Mouse (Mus musculus) thymus, postnatal 0 days (tissue): Measurements from ENCODE around the gene Col4a4. TPM values are rescaled to one million over a fixed set of nuclear protein-coding genes. Genes with fewer than 3 reads are reported as not detected.

Source experiments
- DNase-seq: peaks from one replicate; pipeline ENCODE4 v3.0.0-alpha.2; 2015; ENCODE audit warnings: low spot score
- polyA plus RNA-seq: library from polyadenylated mRNA; unstranded; fragments of >200 nt; fragmentation: Nextera tagmentation; extraction: Ambion mirVana; gene quantifications from 2 replicates; pipeline ENCODE4 v1.2.1, GENCODE M21; 2015

Col4a4 gene
- 0.03 and 0.04 TPM in 2 replicates for polyA plus RNA-seq

DNA sequence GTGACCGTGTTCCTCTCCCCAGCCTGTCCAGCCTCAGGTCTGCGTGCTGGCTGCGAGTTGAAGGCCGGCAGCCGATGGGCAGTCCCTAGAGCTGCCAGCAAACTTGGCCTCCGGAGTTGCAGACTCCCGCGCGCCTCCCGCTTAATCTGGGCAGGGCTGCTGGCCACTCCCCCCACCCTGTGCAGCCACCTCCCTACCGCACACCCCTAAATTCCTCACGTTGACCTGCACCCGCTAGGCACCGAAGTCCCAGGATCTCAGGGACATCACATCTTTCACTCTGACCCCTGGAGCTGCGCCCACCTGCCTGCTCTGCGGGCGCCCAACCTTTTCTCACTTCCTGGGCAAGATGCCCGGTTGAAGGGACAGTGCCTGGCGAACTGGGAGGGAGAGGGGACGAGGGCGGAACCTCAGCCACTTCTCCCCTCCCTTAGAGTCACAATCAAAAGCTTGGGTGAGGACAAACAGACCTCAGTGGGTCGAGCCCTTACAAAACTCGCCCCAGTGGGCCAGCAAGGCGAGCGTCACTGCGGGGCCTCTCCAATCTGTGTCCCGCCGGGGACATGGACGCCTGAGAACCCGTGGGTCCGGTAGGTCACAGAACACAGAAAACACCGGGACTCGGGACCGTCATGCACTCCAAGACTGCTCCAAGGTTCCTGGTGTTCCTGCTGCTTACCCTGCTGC lies at the start of gene Col4a4, which contains the start of gene Col4a3:
TSS of gene Col4a4 (minus strand) at position 137 of the 687 bp plus-strand sequence.
TSS of gene Col4a3 (plus strand) at position 209 of the 687 bp plus-strand sequence.
- no peak for DNase-seq

- DNase-seq: no peak
Observed at GRCm38 (mm10) chr1:82636321-82636720, 49.7 kb upstream of the Col4a4 start.

DNA sequence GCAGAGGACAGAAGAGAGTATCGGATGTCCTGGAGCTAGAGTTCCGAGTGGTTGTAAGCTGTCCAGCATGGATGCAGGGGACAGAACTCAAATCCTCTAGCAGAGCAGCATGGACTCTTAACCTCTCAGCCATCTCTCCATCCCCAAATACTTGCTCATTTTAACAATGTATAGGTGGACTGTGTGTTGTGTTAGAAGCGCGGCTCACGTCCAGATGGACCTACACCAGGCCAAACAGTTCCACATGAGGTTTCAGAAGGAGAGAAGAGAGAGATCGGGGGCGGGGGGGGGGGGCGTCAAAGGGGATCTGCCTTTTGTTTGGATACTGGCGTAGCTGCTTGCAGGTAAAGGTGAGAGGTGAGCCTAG lies 48.6 kb upstream of the Col4a4 start:
- DNase-seq: no peak

DNA sequence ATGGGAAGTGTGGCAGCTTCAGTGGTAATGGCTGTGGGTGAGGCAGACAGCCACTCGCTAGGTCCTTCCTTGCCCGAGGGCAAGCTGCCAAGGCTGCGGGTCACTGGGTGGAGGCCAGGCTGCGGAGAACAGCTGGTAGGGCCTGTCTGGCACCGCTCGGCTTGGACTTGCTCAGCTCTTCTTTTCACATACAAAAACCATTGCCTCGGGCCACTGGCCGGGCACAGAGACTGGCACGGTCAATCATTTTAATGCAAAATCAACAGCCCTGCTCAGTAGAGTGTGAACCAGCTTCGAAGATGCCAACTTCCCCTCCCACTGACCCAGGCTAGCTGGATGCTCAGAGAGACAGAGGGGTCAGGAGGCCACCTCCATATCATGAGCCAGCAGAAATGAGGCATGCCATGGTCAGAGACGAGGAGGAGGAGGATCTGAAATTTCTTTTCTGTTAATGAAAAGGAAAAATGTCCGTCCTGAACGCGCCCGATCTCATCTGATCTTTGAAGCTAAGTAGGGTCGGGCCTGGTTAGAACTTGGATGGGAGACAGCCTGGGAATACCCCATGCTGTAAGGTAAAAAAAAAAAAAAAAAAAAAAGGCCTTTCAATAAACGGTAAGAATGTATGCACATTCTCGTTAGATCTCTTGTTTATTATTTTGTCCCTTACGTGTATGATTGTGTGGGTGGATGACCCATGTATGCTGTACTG lies 48.0 kb upstream of the Col4a4 start:
- DNase-seq: no peak

GRCm38 (mm10) chr1:82631169-82631792 lies 44.6 kb upstream of the Col4a4 start:
- DNase-seq: no peak

DNA sequence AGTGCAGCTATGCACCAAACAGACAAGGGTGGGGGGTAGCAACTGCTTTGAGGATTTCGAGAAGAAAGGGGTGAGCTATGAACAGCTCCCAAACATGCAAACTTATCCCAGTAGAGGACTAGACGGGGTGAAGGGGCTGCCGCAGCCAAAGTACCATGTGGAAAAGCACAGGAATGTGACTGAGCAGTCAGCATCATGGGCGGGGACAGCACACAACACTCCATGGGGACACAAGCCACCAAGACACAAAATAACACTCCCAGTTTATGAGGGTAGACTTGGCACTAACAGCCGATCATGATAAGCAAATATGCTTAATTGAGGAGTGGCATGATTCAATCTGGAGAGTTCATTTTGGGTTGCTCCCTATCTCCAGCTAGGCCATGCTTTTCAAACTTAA lies 42.8 kb upstream of the Col4a4 start:
- no peak for DNase-seq

GRCm38 (mm10) chr1:82627652-82628051 lies 41.0 kb upstream of the Col4a4 start:
- no peak for DNase-seq

GRCm38 (mm10) chr1:82625474-82625873 lies 38.8 kb upstream of the Col4a4 start:
- DNase-seq: no peak

DNA sequence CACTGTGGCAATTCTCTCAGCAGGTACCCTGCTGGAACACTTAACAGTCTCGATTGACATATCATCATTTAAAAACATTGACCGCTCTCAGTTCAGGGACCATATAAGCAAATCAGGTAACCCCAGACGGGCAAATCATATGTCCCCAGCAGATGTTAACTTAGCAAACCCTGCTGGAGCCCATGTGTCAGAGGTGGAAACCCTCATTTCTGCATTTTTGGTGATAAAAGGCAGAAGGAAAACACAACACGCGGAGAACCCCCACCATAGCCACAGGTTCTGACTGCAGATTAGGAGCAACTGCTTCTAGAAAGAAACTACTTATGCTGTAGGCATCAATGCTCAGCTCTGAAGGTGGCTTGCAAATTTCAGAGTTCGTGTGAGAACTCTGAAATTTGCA lies 38.3 kb upstream of the Col4a4 start:
- no peak for DNase-seq

DNA sequence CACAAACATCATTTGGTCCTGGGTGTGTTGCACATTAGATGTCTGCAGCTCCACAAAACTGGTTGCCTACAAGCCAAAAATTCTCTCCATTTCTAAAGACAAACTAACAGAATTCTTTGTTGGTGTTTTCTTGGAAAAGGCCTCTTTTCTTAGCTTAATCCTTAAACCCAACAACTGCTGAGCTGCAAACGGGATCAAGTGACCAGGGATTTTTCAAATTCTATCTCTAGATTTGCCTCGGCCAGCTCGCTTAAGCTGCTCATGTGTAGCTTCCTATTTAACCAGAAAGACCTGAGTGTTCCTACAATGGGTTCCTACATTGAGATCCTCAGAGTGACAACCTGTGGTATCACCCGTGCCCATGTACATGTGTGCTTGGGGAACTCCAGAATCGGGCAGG lies 33.3 kb upstream of the Col4a4 start:
- no peak for DNase-seq

DNA sequence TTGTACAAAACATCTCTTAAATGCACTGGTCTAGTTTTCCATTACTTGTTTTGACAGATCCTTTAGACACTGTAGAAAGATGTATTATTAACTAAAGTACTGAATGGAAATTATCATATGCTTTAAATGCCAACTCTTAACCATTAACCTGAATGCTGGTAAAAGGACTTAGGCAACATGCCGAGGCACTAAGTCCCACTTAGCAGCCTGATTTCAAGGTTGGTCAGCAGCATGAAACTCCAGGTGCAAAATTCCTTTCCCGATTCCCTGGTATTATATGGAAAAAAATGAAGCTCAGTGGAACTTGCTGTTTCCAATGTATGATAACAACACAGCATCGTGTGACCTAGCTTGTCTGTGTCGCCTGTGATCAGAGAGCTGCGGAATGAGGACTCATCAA lies 31.9 kb upstream of the Col4a4 start:
- DNase-seq: peak; percentile 8

- DNase-seq: no peak
Observed at GRCm38 (mm10) chr1:82618001-82618400, 31.4 kb upstream of the Col4a4 start.

GRCm38 (mm10) chr1:82612061-82612660 lies 25.5 kb upstream of the Col4a4 start:
- peak; percentile 3 for DNase-seq

- DNase-seq: no peak
Observed at GRCm38 (mm10) chr1:82608646-82609262, 22.1 kb upstream of the Col4a4 start.

GRCm38 (mm10) chr1:82605856-82606255 lies 19.2 kb upstream of the Col4a4 start:
- DNase-seq: no peak

- no peak for DNase-seq
Observed at GRCm38 (mm10) chr1:82605347-82605746, 18.7 kb upstream of the Col4a4 start.

DNA sequence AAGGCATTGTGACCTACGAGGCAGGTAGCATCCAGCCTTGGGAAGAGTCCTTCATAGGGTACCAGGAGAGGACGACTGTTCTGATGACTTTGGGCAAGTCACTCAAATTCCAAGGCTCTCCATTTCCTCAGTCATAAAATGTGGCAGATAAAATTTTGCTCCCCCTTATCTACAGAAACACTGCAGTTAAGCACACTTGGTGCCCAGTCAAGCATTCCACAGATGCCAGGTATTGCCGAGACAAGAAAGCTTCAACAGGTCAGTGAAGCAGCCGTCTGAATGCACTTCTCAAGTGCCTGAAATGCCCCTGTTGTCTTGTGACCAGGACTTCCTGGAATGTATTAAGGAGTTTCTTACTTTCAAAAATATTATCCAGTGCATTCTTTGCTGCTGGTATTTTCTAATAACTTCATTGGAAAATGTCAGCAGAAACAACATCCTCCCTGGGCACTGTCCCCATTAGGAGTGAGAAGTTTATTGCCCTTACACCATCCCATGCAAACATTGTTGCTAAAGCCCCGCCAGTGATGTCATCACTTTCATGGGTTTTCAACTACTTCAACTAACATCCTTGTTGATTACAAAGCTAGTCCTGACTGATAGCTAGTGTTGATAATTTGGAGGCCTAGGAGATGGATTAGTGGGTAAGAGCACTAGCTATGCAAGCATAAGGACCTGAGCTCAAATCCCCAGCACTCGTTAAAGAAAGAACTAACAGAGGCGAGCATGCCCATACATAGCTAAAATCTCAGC lies 16.7 kb upstream of the Col4a4 start:
- DNase-seq: no peak

DNA sequence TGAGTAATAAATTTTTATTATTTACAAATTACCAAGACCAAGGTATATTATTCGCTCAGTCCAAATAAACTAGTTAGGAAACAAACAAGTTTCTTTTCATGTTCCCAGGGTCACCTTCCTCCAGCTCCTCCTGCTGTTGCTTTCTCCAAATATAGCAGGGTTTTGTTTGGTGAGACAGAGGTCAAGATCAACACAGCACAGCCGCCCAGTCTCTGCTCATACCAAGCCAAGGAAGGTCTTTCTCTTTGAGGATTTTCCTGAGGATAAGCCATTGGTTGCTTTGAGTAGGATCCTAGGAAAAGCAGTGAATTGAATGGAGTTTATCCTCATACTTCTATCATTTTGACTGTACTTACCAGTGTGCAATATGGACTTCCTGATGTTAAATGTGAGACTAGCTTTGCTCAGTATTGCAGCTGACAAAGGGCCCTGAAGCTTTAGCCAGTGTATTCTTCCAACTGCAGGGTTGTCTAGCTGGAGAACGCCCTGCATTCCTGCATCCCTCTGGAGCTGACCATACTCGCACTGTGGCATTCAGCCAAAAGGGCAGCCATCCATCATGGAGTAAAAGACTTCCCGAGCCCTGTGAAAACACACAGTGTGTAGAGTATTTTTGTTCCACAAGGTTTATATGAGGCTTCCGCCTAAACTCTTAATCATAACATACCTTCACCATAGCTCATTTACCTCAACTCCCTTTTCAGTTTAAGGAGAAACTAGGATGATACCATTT lies 10.4 kb upstream of the Col4a4 start:
- no peak for DNase-seq

GRCm38 (mm10) chr1:82590266-82590665 lies 3.6 kb upstream of the Col4a4 start:
- DNase-seq: no peak

DNA sequence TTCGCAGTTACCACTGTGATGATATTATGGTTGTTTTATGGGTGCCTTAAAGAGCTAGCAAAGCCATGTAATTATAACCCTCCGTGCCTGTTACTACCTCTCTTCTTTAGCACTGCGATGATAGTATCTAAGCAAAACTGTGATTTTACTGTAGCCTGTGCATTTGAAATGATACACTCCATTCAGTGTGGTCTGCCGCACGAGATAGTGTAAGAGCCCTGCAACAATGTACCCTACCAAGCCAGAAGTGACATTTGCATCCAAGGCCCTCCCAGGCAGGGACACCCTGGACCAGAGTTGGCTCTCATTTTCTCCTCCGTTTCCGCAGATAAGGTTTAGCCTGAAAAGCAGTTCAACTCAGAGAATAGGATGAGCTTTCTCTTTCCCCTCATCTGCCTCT lies 668 bp downstream of the Col4a4 start:
- no peak for DNase-seq
